Mouse (Mus musculus): ENCODE measurements around the gene Fam160a2. TPM values are rescaled to one million over a fixed set of nuclear protein-coding genes. Genes with fewer than 3 reads are reported as not detected.

The Fam160a2 gene
- polyA plus RNA-seq, 1 experiment: 16.4 TPM

DNA sequence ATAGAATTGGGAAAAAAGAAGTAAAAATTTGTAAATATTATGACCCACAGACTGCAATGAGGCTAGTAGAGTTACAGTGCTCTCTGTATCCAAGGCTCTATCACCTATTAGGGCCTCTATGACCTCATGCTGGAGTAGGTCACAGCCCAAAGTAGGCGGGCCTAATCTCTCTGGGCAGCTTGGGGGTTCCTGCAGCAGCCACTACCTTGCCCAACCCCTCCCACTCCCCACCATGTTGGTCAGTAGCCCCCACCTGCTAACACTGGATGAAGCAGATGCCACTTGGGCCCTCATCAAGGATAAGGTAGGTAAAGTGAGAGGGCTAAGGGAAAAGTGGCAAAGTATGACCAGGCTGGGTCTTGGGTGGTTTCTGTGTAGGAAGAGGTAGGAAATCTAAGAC is 25.0 kb downstream of the Fam160a2 start, which contains the start of gene Gm5901:
Gm5901 (plus strand) TSS at position 173 of the 400 bp plus-strand sequence.
- H3K4me3 ChIP-seq: no peak within 1 kb of the TSS
- TF ChIP-seq MYOD1 (IDR thresholded peaks at IDR 0.05; ENCODE audit: control insufficient read depth in 1 of 3, insufficient read length in 2 of 3, low read depth in 2 of 3) (no peak), MYOG (IDR thresholded peaks at IDR 0.05; ENCODE audit: control insufficient read depth in 1 of 3, insufficient read depth in 1 of 3, insufficient read length in 2 of 3, low read depth in 2 of 3) (no peak)
- peaks cover 23% of the 10 kb centered on the region for H3K36me3 ChIP-seq (ENCODE audit: control insufficient read depth, insufficient read depth)
- H3K79me2 ChIP-seq (ENCODE audit: control insufficient read depth, insufficient read depth): no peaks in the 10 kb centered on the region
- H3ac ChIP-seq (ENCODE audit: control insufficient read depth, insufficient read length): no peak within 1 kb of the TSS
- no peaks in the 10 kb centered on the region for H3K27me3 ChIP-seq (ENCODE audit: control insufficient read depth, insufficient read depth, insufficient read length)
- H3K4me2 ChIP-seq (ENCODE audit: low read depth): no peak within 1 kb of the TSS

- H3K4me3 ChIP-seq: no peak overlapping the region
- no peak overlapping the region for H3ac ChIP-seq (ENCODE audit: control insufficient read depth, insufficient read length)
- no peak for TF ChIP-seq MYOG (IDR thresholded peaks at IDR 0.05; ENCODE audit: control insufficient read depth in 1 of 3, insufficient read depth in 1 of 3, insufficient read length in 2 of 3, low read depth in 2 of 3)
- no peak for TF ChIP-seq TCF3 (IDR thresholded peaks at IDR 0.05; ENCODE audit: insufficient read length, low read depth)
- TF ChIP-seq POLR2A (IDR thresholded peaks at IDR 0.05; ENCODE audit: insufficient read length, low read depth): no peak
- no peak for TF ChIP-seq REST (IDR thresholded peaks at IDR 0.05; ENCODE audit: insufficient read depth, insufficient read length)
- TF ChIP-seq MYOD1 (IDR thresholded peaks at IDR 0.05; ENCODE audit: control insufficient read depth in 1 of 3, insufficient read length in 2 of 3, low read depth in 2 of 3): no peak
- no peak for TF ChIP-seq MAX (IDR thresholded peaks at IDR 0.05; ENCODE audit: low read depth)
- no peak for TF ChIP-seq POLR2AphosphoS2 (IDR thresholded peaks at IDR 0.05; ENCODE audit: insufficient read length, low read depth)
- no peak for TF ChIP-seq CEBPB (IDR thresholded peaks at IDR 0.05; ENCODE audit: insufficient read depth, poor library complexity, severe bottlenecking)
- TF ChIP-seq TCF12 (IDR thresholded peaks at IDR 0.05; ENCODE audit: insufficient read depth, poor library complexity, severe bottlenecking): no peak
- TF ChIP-seq USF1 (IDR thresholded peaks at IDR 0.05; ENCODE audit: low read depth): no peak
- TF ChIP-seq E2F4 (IDR thresholded peaks at IDR 0.05; ENCODE audit: insufficient read depth): no peak
- TF ChIP-seq SRF (IDR thresholded peaks at IDR 0.05; ENCODE audit: control insufficient read depth, insufficient read length, low read depth): no peak
- H3K36me3 ChIP-seq (ENCODE audit: control insufficient read depth, insufficient read depth): peaks cover 21% of the 10 kb centered on the region
- H3K4me2 ChIP-seq (ENCODE audit: low read depth): no peak overlapping the region
- no peaks in the 10 kb centered on the region for H3K27me3 ChIP-seq (ENCODE audit: control insufficient read depth, insufficient read depth, insufficient read length)
- no peaks in the 10 kb centered on the region for H3K79me2 ChIP-seq (ENCODE audit: control insufficient read depth, insufficient read depth)
These were observed 25.9 kb downstream of the Fam160a2 start for GRCm38 (mm10) chr7:105373976-105374375.

- H3ac ChIP-seq (ENCODE audit: control insufficient read depth, insufficient read length): no peak overlapping the region
- H3K4me2 ChIP-seq (ENCODE audit: low read depth): no peak overlapping the region
- H3K36me3 ChIP-seq (ENCODE audit: control insufficient read depth, insufficient read depth): peaks cover 21% of the 10 kb centered on the region
- no peak for TF ChIP-seq POLR2A (IDR thresholded peaks at IDR 0.05; ENCODE audit: insufficient read length, low read depth)
- TF ChIP-seq MYOD1 (IDR thresholded peaks at IDR 0.05; ENCODE audit: control insufficient read depth in 1 of 3, insufficient read length in 2 of 3, low read depth in 2 of 3): no peak
- TF ChIP-seq TCF3 (IDR thresholded peaks at IDR 0.05; ENCODE audit: insufficient read length, low read depth): no peak
- no peak for TF ChIP-seq MYOG (IDR thresholded peaks at IDR 0.05; ENCODE audit: control insufficient read depth in 1 of 3, insufficient read depth in 1 of 3, insufficient read length in 2 of 3, low read depth in 2 of 3)
- TF ChIP-seq USF1 (IDR thresholded peaks at IDR 0.05; ENCODE audit: low read depth): no peak
- no peak for TF ChIP-seq POLR2AphosphoS2 (IDR thresholded peaks at IDR 0.05; ENCODE audit: insufficient read length, low read depth)
- TF ChIP-seq MAX (IDR thresholded peaks at IDR 0.05; ENCODE audit: low read depth): no peak
- no peak for TF ChIP-seq SRF (IDR thresholded peaks at IDR 0.05; ENCODE audit: control insufficient read depth, insufficient read length, low read depth)
- no peak for TF ChIP-seq CEBPB (IDR thresholded peaks at IDR 0.05; ENCODE audit: insufficient read depth, poor library complexity, severe bottlenecking)
- TF ChIP-seq E2F4 (IDR thresholded peaks at IDR 0.05; ENCODE audit: insufficient read depth): no peak
- no peak for TF ChIP-seq TCF12 (IDR thresholded peaks at IDR 0.05; ENCODE audit: insufficient read depth, poor library complexity, severe bottlenecking)
- TF ChIP-seq REST (IDR thresholded peaks at IDR 0.05; ENCODE audit: insufficient read depth, insufficient read length): no peak
- no peaks in the 10 kb centered on the region for H3K79me2 ChIP-seq (ENCODE audit: control insufficient read depth, insufficient read depth)
- H3K4me3 ChIP-seq: no peak overlapping the region
- no peaks in the 10 kb centered on the region for H3K27me3 ChIP-seq (ENCODE audit: control insufficient read depth, insufficient read depth, insufficient read length)
These were observed 26.3 kb downstream of the Fam160a2 start for GRCm38 (mm10) chr7:105373509-105373908.

- no peaks in the 10 kb centered on the region for H3K79me2 ChIP-seq (ENCODE audit: control insufficient read depth, insufficient read depth)
- H3ac ChIP-seq (ENCODE audit: control insufficient read depth, insufficient read length): no peak overlapping the region
- H3K4me2 ChIP-seq (ENCODE audit: low read depth): no peak overlapping the region
- H3K4me3 ChIP-seq: no peak overlapping the region
- H3K27me3 ChIP-seq (ENCODE audit: control insufficient read depth, insufficient read depth, insufficient read length): no peaks in the 10 kb centered on the region
- peaks cover 21% of the 10 kb centered on the region for H3K36me3 ChIP-seq (ENCODE audit: control insufficient read depth, insufficient read depth)
- TF ChIP-seq TCF12 (IDR thresholded peaks at IDR 0.05; ENCODE audit: insufficient read depth, poor library complexity, severe bottlenecking) (no peak), POLR2A (IDR thresholded peaks at IDR 0.05; ENCODE audit: insufficient read length, low read depth) (no peak), MYOG (IDR thresholded peaks at IDR 0.05; ENCODE audit: control insufficient read depth in 1 of 3, insufficient read depth in 1 of 3, insufficient read length in 2 of 3, low read depth in 2 of 3) (no peak), E2F4 (IDR thresholded peaks at IDR 0.05; ENCODE audit: insufficient read depth) (no peak), MYOD1 (IDR thresholded peaks at IDR 0.05; ENCODE audit: control insufficient read depth in 1 of 3, insufficient read length in 2 of 3, low read depth in 2 of 3) (no peak), SRF (IDR thresholded peaks at IDR 0.05; ENCODE audit: control insufficient read depth, insufficient read length, low read depth) (no peak), REST (IDR thresholded peaks at IDR 0.05; ENCODE audit: insufficient read depth, insufficient read length) (no peak), POLR2AphosphoS2 (IDR thresholded peaks at IDR 0.05; ENCODE audit: insufficient read length, low read depth) (no peak), TCF3 (IDR thresholded peaks at IDR 0.05; ENCODE audit: insufficient read length, low read depth) (no peak), USF1 (IDR thresholded peaks at IDR 0.05; ENCODE audit: low read depth) (no peak), CEBPB (IDR thresholded peaks at IDR 0.05; ENCODE audit: insufficient read depth, poor library complexity, severe bottlenecking) (no peak), MAX (IDR thresholded peaks at IDR 0.05; ENCODE audit: low read depth) (no peak)
These were observed 26.9 kb downstream of the Fam160a2 start for GRCm38 (mm10) chr7:105372912-105373311.

DNA sequence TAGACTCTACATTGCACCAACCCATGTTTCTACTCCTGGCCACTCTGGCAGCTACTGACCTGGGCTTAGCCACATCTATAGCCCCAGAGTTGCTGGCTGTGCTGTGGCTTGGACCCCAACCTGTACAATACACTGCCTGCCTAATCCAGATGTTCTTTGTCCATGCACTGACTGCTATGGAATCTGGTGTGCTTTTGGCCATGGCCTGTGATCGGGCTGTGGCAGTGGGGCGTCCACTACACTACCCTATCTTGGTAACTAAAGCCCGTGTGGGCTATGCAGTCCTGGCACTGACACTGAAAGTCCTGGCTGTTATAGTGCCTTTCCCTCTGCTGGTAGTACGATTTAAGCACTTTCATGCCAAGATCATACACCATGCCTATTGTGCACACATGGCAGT is 31.3 kb downstream of the Fam160a2 start:
- Histone ChIP-seq H3K27me3 (ENCODE audit: control insufficient read depth, insufficient read depth, insufficient read length) (no peaks in the 10 kb centered on the region), H3K4me3 (no peak overlapping the region), H3K79me2 (ENCODE audit: control insufficient read depth, insufficient read depth) (no peaks in the 10 kb centered on the region), H3K36me3 (ENCODE audit: control insufficient read depth, insufficient read depth) (peaks cover 5% of the 10 kb centered on the region), H3ac (ENCODE audit: control insufficient read depth, insufficient read length) (no peak overlapping the region), H3K4me2 (ENCODE audit: low read depth) (no peak overlapping the region)
- no peak for TF ChIP-seq MYOD1 (IDR thresholded peaks at IDR 0.05; ENCODE audit: control insufficient read depth in 1 of 3, insufficient read length in 2 of 3, low read depth in 2 of 3)
- TF ChIP-seq POLR2A (IDR thresholded peaks at IDR 0.05; ENCODE audit: insufficient read length, low read depth): no peak
- no peak for TF ChIP-seq TCF12 (IDR thresholded peaks at IDR 0.05; ENCODE audit: insufficient read depth, poor library complexity, severe bottlenecking)
- TF ChIP-seq MYOG (IDR thresholded peaks at IDR 0.05; ENCODE audit: control insufficient read depth in 1 of 3, insufficient read depth in 1 of 3, insufficient read length in 2 of 3, low read depth in 2 of 3): no peak
- no peak for TF ChIP-seq TCF3 (IDR thresholded peaks at IDR 0.05; ENCODE audit: insufficient read length, low read depth)
- no peak for TF ChIP-seq POLR2AphosphoS2 (IDR thresholded peaks at IDR 0.05; ENCODE audit: insufficient read length, low read depth)
- TF ChIP-seq CEBPB (IDR thresholded peaks at IDR 0.05; ENCODE audit: insufficient read depth, poor library complexity, severe bottlenecking): no peak
- TF ChIP-seq MAX (IDR thresholded peaks at IDR 0.05; ENCODE audit: low read depth): no peak
- TF ChIP-seq E2F4 (IDR thresholded peaks at IDR 0.05; ENCODE audit: insufficient read depth): no peak
- no peak for TF ChIP-seq SRF (IDR thresholded peaks at IDR 0.05; ENCODE audit: control insufficient read depth, insufficient read length, low read depth)
- TF ChIP-seq USF1 (IDR thresholded peaks at IDR 0.05; ENCODE audit: low read depth): no peak
- TF ChIP-seq REST (IDR thresholded peaks at IDR 0.05; ENCODE audit: insufficient read depth, insufficient read length): no peak

Measured in myocyte (in vitro differentiated cells).